Mouse (Mus musculus): ENCODE data around the gene H2afz. TPM values are rescaled to one million over a fixed set of nuclear protein-coding genes. Genes with fewer than 3 reads are reported as not detected.
"Not testable (repeated sequence)": the region's sequence is repeated elsewhere in the genome, so short reads cannot be mapped to it uniquely, and the experiment has no call there.

H2afz gene
- polyA plus RNA-seq, 1 experiment from 2014 or later: 1,332 TPM

- Histone ChIP-seq H3K36me3 (no peaks in the 10 kb centered on the region), H3K27me3 (no peaks in the 10 kb centered on the region), H3K4me1 (no peaks in the 10 kb centered on the region), H3K4me2 (replicated peaks) (no peak overlapping the region), H3K9ac (no peak overlapping the region), H3K9me3 (replicated peaks) (no peaks in the 10 kb centered on the region), H3K4me3 (replicated peaks) (no peak overlapping the region), H3K27ac (replicated peaks) (no peak overlapping the region)
- 90% methylated on average over 3 of the region's 3 CpGs for WGBS
- ATAC-seq (ENCODE audit: insufficient number of reproducible peaks, low FRiP score, low TSS enrichment, low read depth): no peak
These were observed 20.0 kb upstream of the H2afz start for GRCm38 (mm10) chr3:137844263-137844662.

- H3K9me3 ChIP-seq (replicated peaks): no peaks in the 10 kb centered on the region
These were observed 17.7 kb upstream of the H2afz start for GRCm38 (mm10) chr3:137846552-137846951.

GRCm38 (mm10) chr3:137848354-137848753, 15.9 kb upstream of the H2afz start:
- no peak overlapping the region for H3K4me2 ChIP-seq (replicated peaks)
- no peak overlapping the region for H3K9ac ChIP-seq
- 91% methylated on average over 9 of the region's 9 CpGs for WGBS
- H3K9me3 ChIP-seq (replicated peaks): no peaks in the 10 kb centered on the region
- no peaks in the 10 kb centered on the region for H3K36me3 ChIP-seq
- no peak overlapping the region for H3K4me3 ChIP-seq (replicated peaks)
- no peak for ATAC-seq (ENCODE audit: insufficient number of reproducible peaks, low FRiP score, low TSS enrichment, low read depth)
- no peaks in the 10 kb centered on the region for H3K27me3 ChIP-seq
- no peak overlapping the region for H3K27ac ChIP-seq (replicated peaks)
- H3K4me1 ChIP-seq: no peaks in the 10 kb centered on the region

More at GRCm38 (mm10) chr3:137846552-137846951, 17.7 kb upstream of the H2afz start:
- H3K27me3 ChIP-seq: no peaks in the 10 kb centered on the region
- no peak overlapping the region for H3K27ac ChIP-seq (replicated peaks)
- no peaks in the 10 kb centered on the region for H3K36me3 ChIP-seq
- 88% methylated on average over 5 of the region's 5 CpGs for WGBS
- ATAC-seq (ENCODE audit: insufficient number of reproducible peaks, low FRiP score, low TSS enrichment, low read depth): no peak
- H3K4me3 ChIP-seq (replicated peaks): no peak overlapping the region
- H3K9ac ChIP-seq: no peak overlapping the region
- H3K4me1 ChIP-seq: no peaks in the 10 kb centered on the region
- H3K4me2 ChIP-seq (replicated peaks): no peak overlapping the region

- no peaks in the 10 kb centered on the region for H3K9me3 ChIP-seq (replicated peaks)
- 87% methylated on average over 5 of the region's 5 CpGs for WGBS
- H3K36me3 ChIP-seq: no peaks in the 10 kb centered on the region
These were observed 14.6 kb upstream of the H2afz start for GRCm38 (mm10) chr3:137849697-137850096.

GRCm38 (mm10) chr3:137851196-137851595, 13.1 kb upstream of the H2afz start:
- Histone ChIP-seq H3K9ac (no peak overlapping the region), H3K36me3 (no peaks in the 10 kb centered on the region), H3K4me2 (replicated peaks) (no peak overlapping the region), H3K27me3 (no peaks in the 10 kb centered on the region), H3K9me3 (replicated peaks) (no peaks in the 10 kb centered on the region), H3K4me1 (no peaks in the 10 kb centered on the region), H3K27ac (replicated peaks) (no peak overlapping the region), H3K4me3 (replicated peaks) (no peak overlapping the region)
- no peak for ATAC-seq (ENCODE audit: insufficient number of reproducible peaks, low FRiP score, low TSS enrichment, low read depth)
- WGBS: 87% methylated on average over 2 of the region's 2 CpGs

More at GRCm38 (mm10) chr3:137849697-137850096, 14.6 kb upstream of the H2afz start:
- Histone ChIP-seq H3K9ac (no peak overlapping the region), H3K27me3 (no peaks in the 10 kb centered on the region), H3K4me3 (replicated peaks) (no peak overlapping the region), H3K4me1 (no peaks in the 10 kb centered on the region), H3K4me2 (replicated peaks) (no peak overlapping the region), H3K27ac (replicated peaks) (no peak overlapping the region)
- no peak for ATAC-seq (ENCODE audit: insufficient number of reproducible peaks, low FRiP score, low TSS enrichment, low read depth)

GRCm38 (mm10) chr3:137853011-137853410, 11.3 kb upstream of the H2afz start:
- not testable (repeated sequence) for H3K27me3 ChIP-seq; H3K9me3 ChIP-seq (replicated peaks); H3K4me1 ChIP-seq; H3K4me3 ChIP-seq (replicated peaks); H3K9ac ChIP-seq; H3K4me2 ChIP-seq (replicated peaks); H3K27ac ChIP-seq (replicated peaks); H3K36me3 ChIP-seq; ATAC-seq (ENCODE audit: insufficient number of reproducible peaks, low FRiP score, low TSS enrichment, low read depth)
- WGBS: 94% methylated on average over 1 of the region's 1 CpGs

- H3K9me3 ChIP-seq (replicated peaks): no peaks in the 10 kb centered on the region
- H3K36me3 ChIP-seq: no peaks in the 10 kb centered on the region
- no peak overlapping the region for H3K4me2 ChIP-seq (replicated peaks)
- no peak overlapping the region for H3K4me3 ChIP-seq (replicated peaks)
- no peaks in the 10 kb centered on the region for H3K27me3 ChIP-seq
- WGBS: 77% methylated on average over 3 of the region's 3 CpGs
- H3K4me1 ChIP-seq: no peaks in the 10 kb centered on the region
- H3K9ac ChIP-seq: no peak overlapping the region
- ATAC-seq (ENCODE audit: insufficient number of reproducible peaks, low FRiP score, low TSS enrichment, low read depth): no peak
- H3K27ac ChIP-seq (replicated peaks): no peak overlapping the region
These were observed 9.0 kb upstream of the H2afz start for GRCm38 (mm10) chr3:137855328-137855727.

- no peak overlapping the region for H3K27ac ChIP-seq (replicated peaks)
- no peak overlapping the region for H3K4me2 ChIP-seq (replicated peaks)
- H3K4me1 ChIP-seq: no peaks in the 10 kb centered on the region
- H3K36me3 ChIP-seq: no peaks in the 10 kb centered on the region
- no peak overlapping the region for H3K9ac ChIP-seq
- H3K9me3 ChIP-seq (replicated peaks): no peaks in the 10 kb centered on the region
- no peak overlapping the region for H3K4me3 ChIP-seq (replicated peaks)
- no peak for ATAC-seq (ENCODE audit: insufficient number of reproducible peaks, low FRiP score, low TSS enrichment, low read depth)
- WGBS: 73% methylated on average over 7 of the region's 7 CpGs
- no peaks in the 10 kb centered on the region for H3K27me3 ChIP-seq
These were observed 8.2 kb upstream of the H2afz start for GRCm38 (mm10) chr3:137856061-137856460.

GRCm38 (mm10) chr3:137860394-137861170, 3.7 kb upstream of the H2afz start:
- H3K9me3 ChIP-seq (replicated peaks): no peaks in the 10 kb centered on the region
- WGBS: 67% methylated on average over 8 of the region's 8 CpGs
- H3K4me1 ChIP-seq: no peaks in the 10 kb centered on the region
- H3K27me3 ChIP-seq: no peaks in the 10 kb centered on the region
- H3K27ac ChIP-seq (replicated peaks): no peak overlapping the region
- no peak overlapping the region for H3K9ac ChIP-seq
- no peaks in the 10 kb centered on the region for H3K36me3 ChIP-seq
- H3K4me3 ChIP-seq (replicated peaks): no peak overlapping the region
- ATAC-seq (ENCODE audit: insufficient number of reproducible peaks, low FRiP score, low TSS enrichment, low read depth): no peak
- no peak overlapping the region for H3K4me2 ChIP-seq (replicated peaks)

- Histone ChIP-seq H3K9ac (no peak overlapping the region), H3K4me3 (replicated peaks) (no peak overlapping the region), H3K27ac (replicated peaks) (no peak overlapping the region), H3K4me1 (peaks cover 4% of the 10 kb centered on the region; the same call in 1 of the 2 replicates), H3K36me3 (no peaks in the 10 kb centered on the region), H3K27me3 (no peaks in the 10 kb centered on the region), H3K9me3 (replicated peaks) (no peaks in the 10 kb centered on the region), H3K4me2 (replicated peaks) (no peak overlapping the region)
- no peak for ATAC-seq (ENCODE audit: insufficient number of reproducible peaks, low FRiP score, low TSS enrichment, low read depth)
- WGBS: 84% methylated on average over 4 of the region's 4 CpGs
These were observed 2.9 kb upstream of the H2afz start for GRCm38 (mm10) chr3:137861436-137861835.

- no peak overlapping the region for H3K27ac ChIP-seq (replicated peaks)
- H3K9me3 ChIP-seq (replicated peaks): no peaks in the 10 kb centered on the region
- H3K4me2 ChIP-seq (replicated peaks): no peak overlapping the region
- no peaks in the 10 kb centered on the region for H3K27me3 ChIP-seq
- no peak overlapping the region for H3K4me3 ChIP-seq (replicated peaks)
- peaks cover 12% of the 10 kb centered on the region for H3K4me1 ChIP-seq
- 90% methylated on average over 3 of the region's 3 CpGs for WGBS
- H3K9ac ChIP-seq: no peak overlapping the region
- H3K36me3 ChIP-seq: no peaks in the 10 kb centered on the region
- ATAC-seq (ENCODE audit: insufficient number of reproducible peaks, low FRiP score, low TSS enrichment, low read depth): no peak
These were observed 1.7 kb upstream of the H2afz start for GRCm38 (mm10) chr3:137862600-137862999.

Measured in embryonic facial prominence, embryonic 15.5 days (tissue).